Mouse (Mus musculus) E14TG2a.4 (cell line): ENCODE results near the gene Baz1b.

Experiments used
- H3K27me3 ChIP-seq: 2 replicates; pipeline ENCODE4 v1.6.1; 2014; ENCODE audit warnings: low read length, control low read depth; ENCODE audit not compliant: insufficient read depth
- H3K36me3 ChIP-seq: 2 replicates; pipeline ENCODE4 v1.6.1; 2014; ENCODE audit warnings: low read length, control low read depth; ENCODE audit not compliant: insufficient read depth
- H3K4me1 ChIP-seq: replicated peaks from 2 replicates; pipeline ENCODE4 v1.6.1; 2014; ENCODE audit warnings: low read depth, low read length, control low read depth
- H3K4me3 ChIP-seq: replicated peaks from 2 replicates; pipeline ENCODE4 v1.5.1; 2014; ENCODE audit warnings: mild to moderate bottlenecking, low read length
- H3K9me3 ChIP-seq: 2 replicates; pipeline ENCODE4 v1.6.1; 2014; ENCODE audit warnings: low read length, control low read depth
- CTCF ChIP-seq: conservative IDR thresholded peaks from 2 replicates; pipeline ENCODE4 v1.5.1; 2014; ENCODE audit warnings: low read length
- NANOG ChIP-seq: IDR thresholded peaks from 2 replicates; pipeline ENCODE4 v1.6.1; 2014; ENCODE audit warnings: borderline replicate concordance, low read length, mixed read lengths
- POU5F1 ChIP-seq: IDR thresholded peaks from 2 replicates; pipeline ENCODE4 v1.6.1; 2014; ENCODE audit warnings: low read length, borderline replicate concordance

The Baz1b gene

GRCm38 (mm10) chr5:135230186-135230585, 43.1 kb downstream of the Baz1b start:
- no peak overlapping the region for H3K4me3 ChIP-seq
- no peaks in the 10 kb centered on the region for H3K27me3 ChIP-seq
- peaks cover 8% of the 10 kb centered on the region for H3K4me1 ChIP-seq
- TF ChIP-seq POU5F1 (no peak), NANOG (no peak), CTCF (no peak)
- H3K9me3 ChIP-seq, result no peaks in the 10 kb centered on the region
- H3K36me3 ChIP-seq, result peaks cover 94% of the 10 kb centered on the region

- Histone ChIP-seq H3K4me1 (no peaks in the 10 kb centered on the region; the same call in 1 of the 2 replicates), H3K4me3 (no peak overlapping the region), H3K36me3 (peaks cover 98% of the 10 kb centered on the region), H3K9me3 (no peaks in the 10 kb centered on the region), H3K27me3 (no peaks in the 10 kb centered on the region)
- TF ChIP-seq CTCF (no peak), NANOG (no peak), POU5F1 (no peak)
Measured at GRCm38 (mm10) chr5:135233166-135233920, 46.3 kb downstream of the Baz1b start.

DNA sequence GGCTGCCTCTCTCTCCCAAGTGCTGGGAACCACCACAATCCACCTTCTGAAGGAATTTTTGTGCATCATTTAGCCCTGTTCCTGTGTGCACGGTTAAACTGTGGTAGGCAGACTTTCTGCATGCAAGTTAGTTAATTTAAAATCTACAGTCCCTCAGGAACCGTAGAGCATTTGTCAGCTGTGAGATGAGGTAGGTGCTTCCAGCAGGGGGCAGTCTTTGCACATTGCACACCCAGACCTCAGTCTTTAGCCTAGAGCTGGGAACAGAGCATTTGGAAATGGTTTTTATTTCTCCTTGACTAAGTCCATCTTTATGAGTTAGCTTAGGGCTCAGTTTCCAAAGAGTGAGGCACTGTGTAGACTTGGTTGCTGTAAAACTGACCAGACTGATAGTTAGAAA, 49.5 kb downstream of the Baz1b start:
- Histone ChIP-seq H3K9me3 (no peaks in the 10 kb centered on the region), H3K4me3 (no peak overlapping the region), H3K36me3 (peaks cover 100% of the 10 kb centered on the region), H3K4me1 (peaks cover 3% of the 10 kb centered on the region; the same call in 1 of the 2 replicates), H3K27me3 (no peaks in the 10 kb centered on the region)
- TF ChIP-seq NANOG (no peak), CTCF (peak; percentile 74)

GRCm38 (mm10) chr5:135238832-135239231, 51.8 kb downstream of the Baz1b start:
- H3K9me3 ChIP-seq, result no peaks in the 10 kb centered on the region
- no peak overlapping the region for H3K4me3 ChIP-seq
- TF ChIP-seq CTCF, result no peak
- TF ChIP-seq POU5F1, result no peak
- TF ChIP-seq NANOG, result no peak
- peaks cover 20% of the 10 kb centered on the region for H3K4me1 ChIP-seq
- no peaks in the 10 kb centered on the region for H3K27me3 ChIP-seq
- H3K36me3 ChIP-seq, result peaks cover 100% of the 10 kb centered on the region

- TF ChIP-seq CTCF (no peak), POU5F1 (no peak), NANOG (no peak)
- Histone ChIP-seq H3K9me3 (no peaks in the 10 kb centered on the region), H3K4me1 (peaks cover 45% of the 10 kb centered on the region), H3K4me3 (no peak overlapping the region), H3K36me3 (peaks cover 100% of the 10 kb centered on the region), H3K27me3 (no peaks in the 10 kb centered on the region)
Measured at GRCm38 (mm10) chr5:135241474-135241873, 54.4 kb downstream of the Baz1b start.

- no peak overlapping the region for H3K4me3 ChIP-seq
- H3K9me3 ChIP-seq, result no peaks in the 10 kb centered on the region
- no peak for TF ChIP-seq CTCF
- TF ChIP-seq POU5F1, result no peak
- no peak for TF ChIP-seq NANOG
- no peaks in the 10 kb centered on the region for H3K27me3 ChIP-seq
- H3K4me1 ChIP-seq, result peaks cover 52% of the 10 kb centered on the region
- peaks cover 100% of the 10 kb centered on the region for H3K36me3 ChIP-seq
Measured at GRCm38 (mm10) chr5:135242136-135242535, 55.1 kb downstream of the Baz1b start.

- Histone ChIP-seq H3K4me1 (peaks cover 56% of the 10 kb centered on the region), H3K4me3 (no peak overlapping the region), H3K36me3 (peaks cover 100% of the 10 kb centered on the region), H3K9me3 (no peaks in the 10 kb centered on the region), H3K27me3 (no peaks in the 10 kb centered on the region)
- TF ChIP-seq POU5F1 (no peak), CTCF (no peak), NANOG (no peak)
Measured at GRCm38 (mm10) chr5:135242608-135243007, 55.5 kb downstream of the Baz1b start.

DNA sequence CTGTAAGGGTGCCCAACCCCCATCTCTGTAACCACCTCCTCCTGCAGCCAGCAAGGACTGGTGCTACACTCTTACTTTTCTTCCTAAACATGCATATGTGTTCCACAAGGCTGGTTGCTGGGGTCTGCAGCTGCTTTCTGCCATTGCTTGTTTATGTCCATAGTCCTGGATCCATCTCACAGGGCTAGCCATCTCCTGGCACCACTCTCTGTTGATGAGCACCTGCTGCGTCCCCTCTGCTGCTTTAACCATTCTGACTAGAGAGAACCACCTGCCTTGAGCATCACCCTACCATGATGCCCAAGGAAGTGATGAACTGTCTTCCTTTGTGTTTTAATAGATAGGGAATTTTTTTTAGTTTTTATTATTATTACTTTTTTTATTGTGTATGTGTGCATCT, 56.1 kb downstream of the Baz1b start:
- H3K9me3 ChIP-seq, result no peaks in the 10 kb centered on the region
- H3K27me3 ChIP-seq, result no peaks in the 10 kb centered on the region
- H3K4me1 ChIP-seq, result peaks cover 61% of the 10 kb centered on the region
- no peak overlapping the region for H3K4me3 ChIP-seq
- TF ChIP-seq POU5F1, result no peak
- TF ChIP-seq CTCF, result no peak
- TF ChIP-seq NANOG, result no peak
- peaks cover 96% of the 10 kb centered on the region for H3K36me3 ChIP-seq

DNA sequence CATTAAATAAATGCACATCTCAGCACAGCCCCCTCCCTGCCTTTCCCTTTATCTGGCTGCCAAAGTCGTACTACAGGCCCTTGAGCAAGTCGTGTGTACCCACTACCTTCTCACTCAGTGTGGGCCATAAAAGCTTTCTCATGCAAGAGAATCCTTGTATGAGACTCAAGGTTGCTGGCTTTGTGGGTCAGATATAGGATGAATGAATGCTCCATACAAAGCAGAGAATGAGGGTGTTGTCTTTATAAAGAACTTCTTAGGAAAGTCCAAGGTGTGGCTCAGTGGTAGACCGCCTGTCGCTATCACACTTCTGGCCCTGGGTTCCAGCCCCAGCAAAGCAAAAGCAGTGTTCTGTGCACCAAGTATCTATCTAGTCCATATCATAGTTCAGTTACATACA, 59.5 kb downstream of the Baz1b start:
- Histone ChIP-seq H3K27me3 (peaks cover 22% of the 10 kb centered on the region), H3K4me3 (no peak overlapping the region), H3K9me3 (no peaks in the 10 kb centered on the region), H3K36me3 (peaks cover 66% of the 10 kb centered on the region), H3K4me1 (peaks cover 86% of the 10 kb centered on the region)
- no peak for TF ChIP-seq NANOG
- no peak for TF ChIP-seq POU5F1
- no peak for TF ChIP-seq CTCF
